ENCODE assay signal across 9 mouse cellular contexts in the genomic region with DNA sequence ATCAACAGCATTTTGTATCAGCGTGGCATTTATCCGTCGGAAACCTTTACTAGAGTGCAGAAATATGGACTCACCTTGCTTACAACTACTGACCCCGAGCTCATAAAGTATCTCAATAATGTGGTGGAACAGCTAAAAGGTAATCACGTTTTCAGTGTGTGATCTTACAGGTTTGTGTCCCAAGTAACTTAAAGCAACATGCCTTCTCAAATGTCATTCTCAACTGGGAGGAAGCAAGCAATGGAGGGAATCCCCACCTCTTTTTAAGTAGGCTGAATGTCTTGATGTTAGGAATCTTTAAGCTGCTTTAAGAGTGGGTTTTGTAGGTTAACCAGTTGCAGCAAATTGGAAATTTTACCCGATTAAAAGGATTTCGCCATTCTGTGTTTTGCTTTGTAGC. TPM values are rescaled to one million over a fixed set of nuclear protein-coding genes. Genes with fewer than 3 reads are reported as not detected.
DNase-seq lines count a peak whose midpoint lies in the region; ATAC-seq and TF ChIP-seq lines count a peak whose summit lies in the region.
"Had no signal": no experiment of that assay in that cellular context is flagged by ENCODE, and none has a peak within 500 bp of the region (broad histone marks: within the 10 kb centered on the region; RNA-seq: fewer than 3 reads in every experiment).

No protein-coding gene starts in this region.

- H3K9me3 ChIP-seq in kidney, embryonic 16.5 days (ENCODE audit: low read length): no peaks in the 10 kb centered on the region
- no peaks in the 10 kb centered on the region for H3K9me3 ChIP-seq in hindbrain, postnatal 0 days (ENCODE audit: low read length)
- no peaks in the 10 kb centered on the region for H3K9me3 ChIP-seq in neural tube, embryonic 12.5 days

- no peaks in the 10 kb centered on the region for H3K27me3 ChIP-seq in kidney, embryonic 16.5 days (ENCODE audit: insufficient read depth, low read length)
- no peaks in the 10 kb centered on the region for H3K27me3 ChIP-seq in hindbrain, postnatal 0 days (ENCODE audit: insufficient read depth, low read length)
- no peaks in the 10 kb centered on the region for H3K27me3 ChIP-seq in neural tube, embryonic 12.5 days (replicated peaks)

- no peak for TF ChIP-seq CTCF in brain, embryonic 14.5 days (IDR thresholded peaks at IDR 0.05; ENCODE audit: borderline replicate concordance, extremely low read depth, insufficient read depth, insufficient read length)
- no peak for TF ChIP-seq CTCF in hindbrain, postnatal 0 days (IDR thresholded peaks at IDR 0.05; ENCODE audit: low read depth)

- ATAC-seq in kidney, embryonic 16.5 days (ENCODE audit: low FRiP score, low TSS enrichment): no peak
- no peak for ATAC-seq in hindbrain, postnatal 0 days
- no peak for ATAC-seq in neural tube, embryonic 12.5 days (ENCODE audit: low FRiP score, low read depth)

- peak overlapping the region; percentile 91; the same call in 1 of the 2 replicates for H3K27ac ChIP-seq in kidney, embryonic 16.5 days (ENCODE audit: low read length)
- H3K27ac ChIP-seq in hindbrain, postnatal 0 days: no peak overlapping the region
- H3K27ac ChIP-seq in neural tube, embryonic 12.5 days: no peak overlapping the region

- H3K9ac ChIP-seq in kidney, embryonic 16.5 days (replicated peaks; ENCODE audit: low read length): peak overlapping the region; percentile 79
- peak overlapping the region; percentile 61; the same call in 1 of the 2 replicates for H3K9ac ChIP-seq in hindbrain, postnatal 0 days (replicated peaks; ENCODE audit: low read length)
- H3K9ac ChIP-seq in neural tube, embryonic 12.5 days: peak overlapping the region; percentile 56

- H3K4me1 ChIP-seq in kidney, embryonic 16.5 days (ENCODE audit: insufficient read depth, low read length): peaks cover 18% of the 10 kb centered on the region
- H3K4me1 ChIP-seq in hindbrain, postnatal 0 days (ENCODE audit: insufficient read depth, low read length): no peaks in the 10 kb centered on the region
- H3K4me1 ChIP-seq in neural tube, embryonic 12.5 days: peaks cover 14% of the 10 kb centered on the region

- TF ChIP-seq POLR2A in brain, embryonic 14.5 days (IDR thresholded peaks at IDR 0.05; ENCODE audit: borderline replicate concordance, extremely low read depth, insufficient read depth, insufficient read length, poor library complexity, severe bottlenecking): no peak

- WGBS in kidney, embryonic 16.5 days: 10% methylated on average over 7 of the region's 7 CpGs
- 17% methylated on average over 7 of the region's 7 CpGs for WGBS in hindbrain, postnatal 0 days
- 14% methylated on average over 7 of the region's 7 CpGs for WGBS in neural tube, embryonic 12.5 days

- DNase-seq in kidney, postnatal 10 days: no peak
- DNase-seq in brain, embryonic 14.5 days (ENCODE audit: low read depth): peak; percentile 15
- no peak for DNase-seq in hindbrain, postnatal 0 days (ENCODE audit: low spot score)
- no peak for DNase-seq in left cerebral cortex, adult 8-10 months (ENCODE audit: low spot score in 2 of 2)
- no peak for DNase-seq in gastrocnemius, postnatal 10 days
- DNase-seq in cerebellum, postnatal 14 days: no peak

- peak overlapping the region; percentile 72 for H3K4me2 ChIP-seq in kidney, embryonic 16.5 days (replicated peaks; ENCODE audit: low read depth, low read length)
- H3K4me2 ChIP-seq in hindbrain, postnatal 0 days (ENCODE audit: low read depth, low read length): peak overlapping the region; percentile 88
- peak overlapping the region; percentile 78 for H3K4me2 ChIP-seq in neural tube, embryonic 12.5 days (replicated peaks)

- H3K4me3 ChIP-seq in kidney, embryonic 16.5 days (ENCODE audit: low read length): peak overlapping the region; percentile 89
- H3K4me3 ChIP-seq in hindbrain, postnatal 0 days (ENCODE audit: low read length): peak overlapping the region; percentile 78
- H3K4me3 ChIP-seq in neural tube, embryonic 12.5 days: peak overlapping the region; percentile 72

- peaks cover 18% of the 10 kb centered on the region; the same call in 1 of the 2 replicates for H3K36me3 ChIP-seq in kidney, embryonic 16.5 days (ENCODE audit: insufficient read depth, low read length)
- H3K36me3 ChIP-seq in hindbrain, postnatal 0 days (ENCODE audit: insufficient read depth, low read length): 0 out of 2 replicates have a peak, but pooled peaks cover 4% of the 10 kb centered on the region
- H3K36me3 ChIP-seq in neural tube, embryonic 12.5 days: peaks cover 9% of the 10 kb centered on the region

RNA-seq across cellular contexts. Expression of gene Mad2l1, which starts 0.8 kb away (rescaled TPM):
- polyA plus RNA-seq in kidney, embryonic 16.5 days (2015; fragmentation: Nextera tagmentation; extraction: Ambion mirVana): 91.0 and 93.8 TPM in 2 replicates
- 24.3 and 40.0 TPM in 2 replicates for polyA plus RNA-seq in brain, embryonic 14.5 days (2012; rRNA removed)
- total RNA-seq in hindbrain, postnatal 0 days (2014; rRNA removed): 8.6 and 9.0 TPM in 2 replicates
- 23.3 and 24.6 TPM in 2 replicates for polyA plus RNA-seq in hindbrain, postnatal 0 days (2015; fragmentation: Nextera tagmentation; extraction: Ambion mirVana)
- polyA plus RNA-seq in neural tube, embryonic 12.5 days (2016; fragmentation: Nextera tagmentation; extraction: Ambion mirVana): 69.5 and 78.4 TPM in 2 replicates
- 10 to 100 TPM in 2 of 4 experiments, 1 to 10 TPM in 2; 8.6 to 10.8 (median 9.5) TPM for total RNA-seq in left cerebral cortex, adult 8-10 months (2022)
- 1 to 10 TPM; 9.2 to 9.8 TPM for total RNA-seq in gastrocnemius, postnatal 10 days (2021)

RNA-seq across cellular contexts. Expression of gene Vmn1r32, which starts 23.9 kb away (rescaled TPM):
- 0.05 and 0.13 TPM in 2 replicates for polyA plus RNA-seq in kidney, embryonic 16.5 days (2015; fragmentation: Nextera tagmentation; extraction: Ambion mirVana)
- polyA plus RNA-seq in brain, embryonic 14.5 days (2012; rRNA removed): not detected in 2 replicates
- total RNA-seq in hindbrain, postnatal 0 days (2014; rRNA removed): 0.16 TPM in 1 of 2 replicates, not detected in the other
- 0.06 TPM in 1 of 2 replicates, not detected in the other for polyA plus RNA-seq in hindbrain, postnatal 0 days (2015; fragmentation: Nextera tagmentation; extraction: Ambion mirVana)
- polyA plus RNA-seq in neural tube, embryonic 12.5 days (2016; fragmentation: Nextera tagmentation; extraction: Ambion mirVana): 0.06 and 0.14 TPM in 2 replicates
- total RNA-seq in left cerebral cortex, adult 8-10 months (2022): not detected
- not detected for total RNA-seq in gastrocnemius, postnatal 10 days (2021)
- total RNA-seq: common myeloid progenitor, adult 5-6 weeks had no signal
